Mouse (Mus musculus) hindbrain, embryonic 11.5 days (tissue): ENCODE measurements around the gene Rit1. TPM values are rescaled to one million over a fixed set of nuclear protein-coding genes. Genes with fewer than 3 reads are reported as not detected.

Source experiments
- ATAC-seq: fragments of 200-750 bp; cut with Nextera tagmentation; 2 replicates; pipeline ENCODE4 v1.8.0; 2017; ENCODE audit warnings: mild to moderate bottlenecking, moderate TSS enrichment, moderate library complexity; ENCODE audit not compliant: low FRiP score
- DNase-seq: peaks from one replicate; pipeline ENCODE4 v3.0.0-alpha.2; 2015; ENCODE audit warnings: low spot score
- H3K27ac ChIP-seq: fragments of 300-500 bp; sonication (generic); 2 replicates; pipeline ENCODE4 v1.5.1; 2014; ENCODE audit warnings: mild to moderate bottlenecking, low read depth, low read length
- H3K27me3 ChIP-seq: fragments of 300-500 bp; sonication (generic); 2 replicates; pipeline ENCODE4 v1.6.1; 2014; ENCODE audit warnings: mild to moderate bottlenecking, low read length, moderate library complexity, mixed read lengths; ENCODE audit not compliant: control insufficient read depth, insufficient read depth
- H3K36me3 ChIP-seq: fragments of 300-500 bp; sonication (generic); 2 replicates; pipeline ENCODE4 v1.6.1; 2014; ENCODE audit warnings: mild to moderate bottlenecking, low read length, moderate library complexity, mixed read lengths; ENCODE audit not compliant: control insufficient read depth, insufficient read depth
- H3K4me1 ChIP-seq: fragments of 300-500 bp; sonication (generic); replicated peaks from 2 replicates; pipeline ENCODE4 v1.6.1; 2014; ENCODE audit warnings: low read length, mixed read lengths; ENCODE audit not compliant: control insufficient read depth, insufficient read depth
- H3K4me2 ChIP-seq: fragments of 300-500 bp; sonication (generic); replicated peaks from 2 replicates; pipeline ENCODE4 v1.6.1; 2014; ENCODE audit warnings: mild to moderate bottlenecking, low read depth, low read length
- H3K4me3 ChIP-seq: fragments of 300-500 bp; sonication (generic); 2 replicates; pipeline ENCODE4 v1.5.1; 2014; ENCODE audit warnings: low read depth, low read length
- H3K9ac ChIP-seq: fragments of 300-500 bp; sonication (generic); 2 replicates; pipeline ENCODE4 v1.6.1; 2014; ENCODE audit warnings: low read depth, low read length
- H3K9me3 ChIP-seq: fragments of 300-500 bp; sonication (generic); 2 replicates; pipeline ENCODE4 v1.6.1; 2016; ENCODE audit warnings: low read length; ENCODE audit not compliant: control insufficient read depth
- WGBS: fragments of 180-500 bp; shearing (Covaris S2); extraction: QIAGEN DNeasy Blood & Tissue Kit; methylation state at CpG from one replicate; pipeline ENCODE4 v1.1.7; 2014; 5-methylcytosine and 5-hydroxymethylcytosine counted together
- polyA plus RNA-seq: library from polyadenylated mRNA; unstranded; fragments of >200 nt; fragmentation: Nextera tagmentation; extraction: Ambion mirVana; gene quantifications from 2 replicates; pipeline ENCODE4 v1.2.1, GENCODE M21; 2014

The Rit1 gene
- 44.6 and 48.4 TPM in 2 replicates for polyA plus RNA-seq

GRCm38 (mm10) chr3:88716399-88717197 is at the start of gene Rit1:
Rit1 (plus strand) TSS chr3:88716838.
- peak within 1 kb of the TSS; percentile 65; the same call in 1 of the 2 replicates for H3K27ac ChIP-seq
- H3K4me1 ChIP-seq, result no peaks in the 10 kb centered on the region
- H3K36me3 ChIP-seq, result 0 out of 2 replicates have a peak, but pooled peaks cover 5% of the 10 kb centered on the region
- H3K4me3 ChIP-seq, result peak within 1 kb of the TSS; percentile 71
- ATAC-seq (peak; percentile 97), DNase-seq (peak; percentile 93)
- H3K4me2 ChIP-seq, result peak within 1 kb of the TSS; percentile 76
- peak within 1 kb of the TSS; percentile 70 for H3K9ac ChIP-seq
- H3K27me3 ChIP-seq, result no peaks in the 10 kb centered on the region
- WGBS, result 2% methylated on average over 27 of the region's 27 CpGs
- H3K9me3 ChIP-seq, result no peaks in the 10 kb centered on the region

GRCm38 (mm10) chr3:88677399-88677798 is 39.2 kb upstream of the Rit1 start:
- no peaks in the 10 kb centered on the region for H3K4me1 ChIP-seq
- peak overlapping the region; percentile 42 for H3K4me2 ChIP-seq
- H3K27ac ChIP-seq, result no peak overlapping the region
- H3K27me3 ChIP-seq, result no peaks in the 10 kb centered on the region
- ATAC-seq (0 out of 2 replicates have a peak, but pooled peaks have one; percentile 30), DNase-seq (peak; percentile 91)
- H3K9me3 ChIP-seq, result no peaks in the 10 kb centered on the region
- H3K36me3 ChIP-seq, result no peaks in the 10 kb centered on the region
- 12% methylated on average over 11 of the region's 11 CpGs for WGBS
- H3K9ac ChIP-seq, result peak overlapping the region; percentile 29; the same call in 1 of the 2 replicates
- H3K4me3 ChIP-seq, result peak overlapping the region; percentile 20; the same call in 1 of the 2 replicates

- no peak overlapping the region for H3K9ac ChIP-seq
- 0 out of 2 replicates have a peak, but pooled peaks cover 2% of the 10 kb centered on the region for H3K36me3 ChIP-seq
- H3K4me2 ChIP-seq, result no peak overlapping the region
- H3K4me3 ChIP-seq, result no peak overlapping the region
- DNase-seq, result no peak
- peaks cover 4% of the 10 kb centered on the region for H3K4me1 ChIP-seq
- H3K9me3 ChIP-seq, result no peaks in the 10 kb centered on the region
- H3K27me3 ChIP-seq, result no peaks in the 10 kb centered on the region
- WGBS, result 92% methylated on average over 2 of the region's 2 CpGs
- H3K27ac ChIP-seq, result no peak overlapping the region
- no peak for ATAC-seq
These were observed 32.8 kb upstream of the Rit1 start for GRCm38 (mm10) chr3:88683814-88684213.

- no peak for DNase-seq
- peak overlapping the region; percentile 35; the same call in 1 of the 2 replicates for H3K4me2 ChIP-seq
- no peak overlapping the region for H3K9ac ChIP-seq
- H3K4me1 ChIP-seq, result peaks cover 4% of the 10 kb centered on the region
- H3K4me3 ChIP-seq, result peak overlapping the region; percentile 90
- no peaks in the 10 kb centered on the region for H3K9me3 ChIP-seq
- H3K27ac ChIP-seq, result no peak overlapping the region; the same call in 1 of the 2 replicates
- H3K36me3 ChIP-seq, result peaks cover 2% of the 10 kb centered on the region; the same call in 1 of the 2 replicates
- 73% methylated on average over 6 of the region's 8 CpGs for WGBS
- no peak for ATAC-seq
- H3K27me3 ChIP-seq, result no peaks in the 10 kb centered on the region
These were observed 32.2 kb upstream of the Rit1 start for GRCm38 (mm10) chr3:88684236-88684979.

GRCm38 (mm10) chr3:88684980-88685941 is 31.4 kb upstream of the Rit1 start, which contains the start of gene Khdc4:
Khdc4 (plus strand) TSS chr3:88685803.
- WGBS, result 1% methylated on average over 47 of the region's 47 CpGs

GRCm38 (mm10) chr3:88685958-88686451 is 30.6 kb upstream of the Rit1 start:
- H3K27me3 ChIP-seq, result no peaks in the 10 kb centered on the region
- H3K4me2 ChIP-seq, result peak overlapping the region; percentile 86
- WGBS, result under 1% methylated on average over 45 of the region's 45 CpGs
- peak overlapping the region; percentile 90 for H3K4me3 ChIP-seq
- peak; percentile 76 for DNase-seq
- H3K4me1 ChIP-seq, result peaks cover 4% of the 10 kb centered on the region
- peaks cover 11% of the 10 kb centered on the region; the same call in 1 of the 2 replicates for H3K36me3 ChIP-seq
- H3K27ac ChIP-seq, result peak overlapping the region; percentile 79
- no peaks in the 10 kb centered on the region for H3K9me3 ChIP-seq
- H3K9ac ChIP-seq, result peak overlapping the region; percentile 79
- ATAC-seq, result peak; percentile 79

More at GRCm38 (mm10) chr3:88684980-88685941, 31.4 kb upstream of the Rit1 start, which contains the start of gene Khdc4:
- Histone ChIP-seq H3K9ac (peak within 1 kb of the TSS; percentile 79), H3K4me3 (peak within 1 kb of the TSS; percentile 90), H3K9me3 (no peaks in the 10 kb centered on the region), H3K4me2 (peak within 1 kb of the TSS; percentile 86), H3K27me3 (no peaks in the 10 kb centered on the region), H3K27ac (peak within 1 kb of the TSS; percentile 79), H3K4me1 (peaks cover 4% of the 10 kb centered on the region), H3K36me3 (peaks cover 5% of the 10 kb centered on the region; the same call in 1 of the 2 replicates)
- ATAC-seq (peak; percentile 98), DNase-seq (peak; percentile 95)

GRCm38 (mm10) chr3:88686734-88687611 is 29.7 kb upstream of the Rit1 start:
- Histone ChIP-seq H3K4me3 (peak overlapping the region; percentile 90), H3K4me1 (peaks cover 4% of the 10 kb centered on the region), H3K4me2 (peak overlapping the region; percentile 86), H3K27me3 (no peaks in the 10 kb centered on the region), H3K9me3 (no peaks in the 10 kb centered on the region), H3K36me3 (peaks cover 14% of the 10 kb centered on the region; the same call in 1 of the 2 replicates), H3K9ac (peak overlapping the region; percentile 79), H3K27ac (peak overlapping the region; percentile 79; the same call in 1 of the 2 replicates)
- 58% methylated on average over 13 of the region's 13 CpGs for WGBS
- DNase-seq, result no peak
- no peak for ATAC-seq
